Comparison of ENCODE assay signal across 8 mouse cellular contexts in the genomic region with DNA sequence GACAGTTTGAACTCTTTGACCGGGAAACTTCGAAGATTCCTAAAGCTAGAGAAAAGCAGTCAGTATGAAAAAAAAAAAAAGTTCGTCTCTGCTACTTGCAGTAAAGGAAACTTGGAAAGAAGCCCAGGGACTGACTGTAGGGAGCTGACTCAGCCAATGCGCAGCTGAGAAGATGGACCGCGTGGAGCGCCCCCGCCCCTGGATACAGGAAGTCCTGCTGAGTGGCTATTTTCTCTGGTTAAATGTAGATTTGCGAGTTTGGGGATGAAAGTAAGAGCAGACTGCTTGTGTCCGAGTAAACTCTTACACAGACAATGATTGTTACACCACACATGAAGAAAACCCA. TPM values are rescaled to one million over a fixed set of nuclear protein-coding genes. Genes with fewer than 3 reads are reported as not detected.
DNase-seq lines count a peak whose midpoint lies in the region; ATAC-seq and TF ChIP-seq lines count a peak whose summit lies in the region.

No protein-coding gene starts in this region.

- TF ChIP-seq EP300 in MEL (IDR thresholded peaks at IDR 0.05; ENCODE audit: low read depth in 1 of 2, low read length in 2 of 2): no peak

- peak; percentile 18 for DNase-seq in MEL (ENCODE audit: low read depth, low spot score)
- peak; percentile 55 for DNase-seq in cerebellum, adult 9-11 months
- peak; percentile 51 to 67 for DNase-seq in frontal cortex, postnatal 25 days (ENCODE audit: low spot score in 2 of 2)
- peak; percentile 41 for DNase-seq in hindbrain, embryonic 11.5 days (ENCODE audit: low spot score)
- peak; percentile 85 for DNase-seq in layer of hippocampus, adult 9-11 months
- DNase-seq in lung, embryonic 14.5 days: peak; percentile 99
- DNase-seq in thymus, postnatal 25 days: peak; percentile 50

- no peaks in the 10 kb centered on the region for H3K79me2 ChIP-seq in MEL (ENCODE audit: control insufficient read depth, insufficient read depth, low read length, poor library complexity)

- TF ChIP-seq POLR2A in MEL (IDR thresholded peaks at IDR 0.05; ENCODE audit: control insufficient read depth in 1 of 2, insufficient read depth in 1 of 2, low read depth in 1 of 2, low read length in 2 of 2, poor library complexity in 1 of 2): no peak

- H3K9me3 ChIP-seq in MEL (replicated peaks; ENCODE audit: insufficient read depth, low read length): no peaks in the 10 kb centered on the region
- H3K9me3 ChIP-seq in hindbrain, embryonic 11.5 days (ENCODE audit: control insufficient read depth, low read length): no peaks in the 10 kb centered on the region
- no peaks in the 10 kb centered on the region for H3K9me3 ChIP-seq in lung, embryonic 14.5 days (ENCODE audit: low read depth, low read length)
- H3K9me3 ChIP-seq in neural tube, embryonic 15.5 days (replicated peaks): no peaks in the 10 kb centered on the region

- H3K4me2 ChIP-seq in hindbrain, embryonic 11.5 days (replicated peaks; ENCODE audit: low read depth, low read length): peak overlapping the region; percentile 27; the same call in 1 of the 2 replicates
- peak overlapping the region; percentile 61 for H3K4me2 ChIP-seq in lung, embryonic 14.5 days
- peak overlapping the region; percentile 46 for H3K4me2 ChIP-seq in neural tube, embryonic 15.5 days

- no peak overlapping the region for H3K27ac ChIP-seq in MEL (ENCODE audit: control insufficient read depth, low read depth, low read length)
- no peak overlapping the region for H3K27ac ChIP-seq in hindbrain, embryonic 11.5 days (ENCODE audit: low read depth, low read length)
- H3K27ac ChIP-seq in lung, embryonic 14.5 days (ENCODE audit: low read depth): peak overlapping the region; percentile 97
- H3K27ac ChIP-seq in neural tube, embryonic 15.5 days (replicated peaks): peak overlapping the region; percentile 76

- TF ChIP-seq CTCF in MEL (IDR thresholded peaks at IDR 0.05 in 2 of 3, conservative IDR thresholded peaks at IDR 0.05 in 1 of 3; ENCODE audit: control insufficient read depth in 1 of 3, insufficient read depth in 1 of 3, low read depth in 2 of 3, low read length in 3 of 3, poor library complexity in 1 of 3, severe bottlenecking in 1 of 3): no peak
- TF ChIP-seq CTCF in lung, embryonic 14.5 days (IDR thresholded peaks at IDR 0.05; ENCODE audit: low read depth): peak; percentile 33

- no peaks in the 10 kb centered on the region for H3K36me3 ChIP-seq in MEL (ENCODE audit: control insufficient read depth in 1 of 2, insufficient read depth in 2 of 2, low read length in 2 of 2)
- no peaks in the 10 kb centered on the region for H3K36me3 ChIP-seq in hindbrain, embryonic 11.5 days (ENCODE audit: control insufficient read depth, insufficient read depth, low read length)
- H3K36me3 ChIP-seq in lung, embryonic 14.5 days (ENCODE audit: insufficient read depth): no peaks in the 10 kb centered on the region
- H3K36me3 ChIP-seq in neural tube, embryonic 15.5 days: no peaks in the 10 kb centered on the region

- H3K4me1 ChIP-seq in MEL (ENCODE audit: control insufficient read depth in 1 of 2, insufficient read depth in 2 of 2, low read length in 2 of 2): no peaks in the 10 kb centered on the region
- H3K4me1 ChIP-seq in hindbrain, embryonic 11.5 days (replicated peaks; ENCODE audit: control insufficient read depth, insufficient read depth, low read length): peaks cover 5% of the 10 kb centered on the region; the same call in 1 of the 2 replicates
- H3K4me1 ChIP-seq in lung, embryonic 14.5 days (ENCODE audit: insufficient read depth): peaks cover 32% of the 10 kb centered on the region
- peaks cover 16% of the 10 kb centered on the region for H3K4me1 ChIP-seq in neural tube, embryonic 15.5 days

- no peaks in the 10 kb centered on the region for H3K27me3 ChIP-seq in MEL (ENCODE audit: control insufficient read depth in 1 of 2, insufficient read depth in 2 of 2, low read length in 2 of 2)
- no peaks in the 10 kb centered on the region for H3K27me3 ChIP-seq in hindbrain, embryonic 11.5 days (ENCODE audit: control insufficient read depth, insufficient read depth, low read length)
- H3K27me3 ChIP-seq in lung, embryonic 14.5 days (ENCODE audit: insufficient read depth, low read length): no peaks in the 10 kb centered on the region
- H3K27me3 ChIP-seq in neural tube, embryonic 15.5 days (replicated peaks): no peaks in the 10 kb centered on the region

- H3K9ac ChIP-seq in MEL (ENCODE audit: control insufficient read depth, low read depth, low read length, poor library complexity, severe bottlenecking): no peak overlapping the region
- H3K9ac ChIP-seq in hindbrain, embryonic 11.5 days (ENCODE audit: low read depth, low read length): no peak overlapping the region
- H3K9ac ChIP-seq in lung, embryonic 14.5 days: peak overlapping the region; percentile 38; the same call in 1 of the 2 replicates
- no peak overlapping the region for H3K9ac ChIP-seq in neural tube, embryonic 15.5 days (replicated peaks)

- no peak for TF ChIP-seq RAD21 in MEL (IDR thresholded peaks at IDR 0.05; ENCODE audit: low read depth, low read length)

- 7% methylated on average over 10 of the region's 10 CpGs for WGBS in hindbrain, embryonic 11.5 days
- 2% methylated on average over 10 of the region's 10 CpGs for WGBS in lung, embryonic 14.5 days
- WGBS in neural tube, embryonic 15.5 days: 3% methylated on average over 10 of the region's 10 CpGs

- no peak overlapping the region for H3K4me3 ChIP-seq in MEL (ENCODE audit: control insufficient read depth in 1 of 2, insufficient read depth in 1 of 2, low read depth in 2 of 2, low read length in 2 of 2)
- no peak overlapping the region for H3K4me3 ChIP-seq in hindbrain, embryonic 11.5 days (ENCODE audit: low read depth, low read length)
- peak overlapping the region; percentile 3 for H3K4me3 ChIP-seq in lung, embryonic 14.5 days (ENCODE audit: low read depth, low read length)
- no peak overlapping the region for H3K4me3 ChIP-seq in neural tube, embryonic 15.5 days (replicated peaks)

- ATAC-seq in hindbrain, embryonic 11.5 days (ENCODE audit: low FRiP score): no peak
- ATAC-seq in lung, embryonic 14.5 days (ENCODE audit: insufficient read depth): peak; percentile 90
- ATAC-seq in neural tube, embryonic 15.5 days (ENCODE audit: low FRiP score): peak; percentile 86

TF ChIP-seq in MEL, 35 proteins besides CTCF, POLR2A, EP300 and RAD21:
- TF ChIP-seq TAL1 (IDR thresholded peaks at IDR 0.05; ENCODE audit: low read length) (no peak), UBTF (IDR thresholded peaks at IDR 0.05; ENCODE audit: borderline replicate concordance, insufficient read depth, low read depth, low read length) (no peak), NELFE (IDR thresholded peaks at IDR 0.05; ENCODE audit: low read depth, low read length) (no peak), ZMIZ1 (IDR thresholded peaks at IDR 0.05; ENCODE audit: low read depth, low read length) (no peak), BHLHE40 (IDR thresholded peaks at IDR 0.05; ENCODE audit: borderline replicate concordance, low read depth, low read length) (no peak), ZNF384 (IDR thresholded peaks at IDR 0.05; ENCODE audit: low read depth, low read length) (no peak)

RNA-seq across cellular contexts. Expression of gene Rfx8, which starts 41.2 kb away (rescaled TPM):
- not detected in 2 replicates for total RNA-seq in MEL (2012; rRNA removed)
- polyA plus RNA-seq in MEL (2012; ENCODE audit: insufficient read depth in 1 of 2, insufficient read length in 2 of 2, low read depth in 1 of 2, low replicate concordance in 2 of 2, missing spikeins in 1 of 2): not detected
- polyA plus RNA-seq in hindbrain, embryonic 11.5 days (2014; fragmentation: Nextera tagmentation; extraction: Ambion mirVana): 0.31 and 0.42 TPM in 2 replicates
- polyA plus RNA-seq in lung, embryonic 14.5 days (2014; fragmentation: Nextera tagmentation; extraction: Ambion mirVana): 0.24 and 0.27 TPM in 2 replicates
- polyA plus RNA-seq in neural tube, embryonic 15.5 days (2015; fragmentation: Nextera tagmentation; extraction: Ambion mirVana): 0.14 and 0.27 TPM in 2 replicates

RNA-seq across cellular contexts. Expression of gene Gm3646, which starts 43.1 kb away (rescaled TPM):
- not detected in 2 replicates for total RNA-seq in MEL (2012; rRNA removed)
- not detected for polyA plus RNA-seq in MEL (2012; ENCODE audit: insufficient read depth in 1 of 2, insufficient read length in 2 of 2, low read depth in 1 of 2, low replicate concordance in 2 of 2, missing spikeins in 1 of 2)
- not detected in 2 replicates for polyA plus RNA-seq in hindbrain, embryonic 11.5 days (2014; fragmentation: Nextera tagmentation; extraction: Ambion mirVana)
- polyA plus RNA-seq in lung, embryonic 14.5 days (2014; fragmentation: Nextera tagmentation; extraction: Ambion mirVana): not detected in 2 replicates
- not detected in 2 replicates for polyA plus RNA-seq in neural tube, embryonic 15.5 days (2015; fragmentation: Nextera tagmentation; extraction: Ambion mirVana)

Comparison
In these comparisons a context has a peak if more than half of its experiments do, and no peak if none do; other contexts are left out.
1. DNase-seq: peak in every context shown above with its lines; median percentile 99 in lung, embryonic 14.5 days; 85 in layer of hippocampus, adult 9-11 months; 59 in frontal cortex, postnatal 25 days; 55 in cerebellum, adult 9-11 months; 50 in thymus, postnatal 25 days; 41 in hindbrain, embryonic 11.5 days; 18 in MEL.
2. H3K27ac ChIP-seq: peak in lung, embryonic 14.5 days (single experiment) and neural tube, embryonic 15.5 days (single experiment); none in MEL (single experiment) and hindbrain, embryonic 11.5 days (single experiment).
3. Peak in every context shown above with its lines, with median percentiles within 50 percentile points of each other: H3K4me2 ChIP-seq.